Mouse (Mus musculus) heart, embryonic 14.5 days (tissue): Measurements from ENCODE around the gene Pik3r1. TPM values are rescaled to one million over a fixed set of nuclear protein-coding genes. Genes with fewer than 3 reads are reported as not detected.

Source experiments
- ATAC-seq: fragments of 200-750 bp; cut with Nextera tagmentation; 2 replicates; pipeline ENCODE4 v1.8.0; 2017; ENCODE audit warnings: low read depth, moderate TSS enrichment; ENCODE audit not compliant: insufficient number of reproducible peaks, insufficient read depth, low FRiP score
- H3K27ac ChIP-seq, 2 experiments: fragments of 200-500 bp in 1 of 2; fragments of 300-500 bp in 1 of 2; sonication (generic) in 1 of 2; replicated peaks in 1 of 2; 2 replicates each; pipeline ENCODE4 v1.5.1; 2012 to 2014; ENCODE audit warnings: low read depth in 2 of 2, low read length in 2 of 2, control low read depth in 1 of 2, mild to moderate bottlenecking in 1 of 2, mixed read lengths in 1 of 2; ENCODE audit not compliant: control insufficient read depth in 1 of 2, insufficient read depth in 1 of 2
- H3K27me3 ChIP-seq: fragments of 300-500 bp; sonication (generic); 2 replicates; pipeline ENCODE4 v1.6.1; 2014; ENCODE audit warnings: mild to moderate bottlenecking, low read length, control low read depth; ENCODE audit not compliant: control insufficient read depth, insufficient read depth
- H3K36me3 ChIP-seq: fragments of 300-500 bp; sonication (generic); 2 replicates; pipeline ENCODE4 v1.6.1; 2014; ENCODE audit warnings: mild to moderate bottlenecking, control low read depth, low read length, mixed read lengths; ENCODE audit not compliant: control insufficient read depth, insufficient read depth
- H3K4me1 ChIP-seq, 2 experiments: fragments of 200-500 bp in 1 of 2; fragments of 300-500 bp in 1 of 2; sonication (generic) in 1 of 2; 2 replicates each; pipeline ENCODE4 v1.6.1; 2012 to 2014; ENCODE audit warnings: low read length in 2 of 2, control low read depth in 1 of 2, mixed read lengths in 1 of 2; ENCODE audit not compliant: control insufficient read depth in 2 of 2, insufficient read depth in 2 of 2
- H3K4me2 ChIP-seq: fragments of 300-500 bp; sonication (generic); 2 replicates; pipeline ENCODE4 v1.6.1; 2014; ENCODE audit warnings: mild to moderate bottlenecking, low read length
- H3K4me3 ChIP-seq, 2 experiments: fragments of 200-500 bp in 1 of 2; fragments of 300-500 bp in 1 of 2; sonication (generic) in 1 of 2; 2 replicates each; pipeline ENCODE4 v1.5.1; 2012 to 2014; ENCODE audit warnings: low read length in 2 of 2, mild to moderate bottlenecking in 2 of 2, control low read depth in 1 of 2, low read depth in 1 of 2, moderate library complexity in 1 of 2; ENCODE audit not compliant: control insufficient read depth in 1 of 2, insufficient read depth in 1 of 2
- H3K9ac ChIP-seq: fragments of 300-500 bp; sonication (generic); 2 replicates; pipeline ENCODE4 v1.6.1; 2014; ENCODE audit warnings: mild to moderate bottlenecking, low read length
- H3K9me3 ChIP-seq: fragments of 300-500 bp; sonication (generic); 2 replicates; pipeline ENCODE4 v1.6.1; 2016; ENCODE audit warnings: low read length, control low read depth; ENCODE audit not compliant: control insufficient read depth
- WGBS: fragments of 180-500 bp; shearing (Covaris S2); extraction: QIAGEN DNeasy Blood & Tissue Kit; methylation state at CpG from one replicate; pipeline ENCODE4 v1.1.7; 2014; 5-methylcytosine and 5-hydroxymethylcytosine counted together
- polyA plus RNA-seq: library from polyadenylated mRNA; unstranded; fragments of >200 nt; fragmentation: Nextera tagmentation; extraction: Ambion mirVana; gene quantifications from 2 replicates; pipeline ENCODE4 v1.2.1, GENCODE M21; 2014

Gene Pik3r1
- polyA plus RNA-seq, 1 experiment from 2014 or later, result 23.2 TPM

DNA sequence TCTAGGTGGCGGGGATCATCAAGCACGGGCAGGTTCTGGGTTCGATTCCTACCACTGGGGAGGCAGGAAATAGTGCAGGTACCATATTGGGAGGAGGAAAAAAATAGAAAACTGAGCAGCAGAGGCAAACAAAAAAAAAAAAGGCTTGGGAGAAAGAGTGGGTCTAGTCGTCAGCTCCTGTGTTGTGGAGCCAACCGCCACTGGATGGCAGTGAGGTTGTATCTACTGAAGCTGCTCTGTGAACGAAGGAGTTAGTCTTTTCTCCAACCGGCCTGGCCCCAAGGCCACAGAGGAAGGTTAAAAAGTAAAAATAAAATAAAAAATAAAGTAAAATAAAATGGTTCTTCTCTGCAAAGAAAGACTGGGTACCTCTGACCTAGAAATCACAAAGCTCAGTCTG, 39.2 kb downstream of the Pik3r1 start:
- Histone ChIP-seq H3K27ac (no peak overlapping the region), H3K9ac (no peak overlapping the region), H3K27me3 (no peaks in the 10 kb centered on the region), H3K4me2 (no peak overlapping the region), H3K9me3 (no peaks in the 10 kb centered on the region), H3K4me3 (no peak overlapping the region), H3K4me1 (peaks cover 12 to 20% of the 10 kb centered on the region in 2 experiments), H3K36me3 (no peaks in the 10 kb centered on the region)
- 63% methylated on average over 7 of the region's 7 CpGs for WGBS
- no peak for ATAC-seq

DNA sequence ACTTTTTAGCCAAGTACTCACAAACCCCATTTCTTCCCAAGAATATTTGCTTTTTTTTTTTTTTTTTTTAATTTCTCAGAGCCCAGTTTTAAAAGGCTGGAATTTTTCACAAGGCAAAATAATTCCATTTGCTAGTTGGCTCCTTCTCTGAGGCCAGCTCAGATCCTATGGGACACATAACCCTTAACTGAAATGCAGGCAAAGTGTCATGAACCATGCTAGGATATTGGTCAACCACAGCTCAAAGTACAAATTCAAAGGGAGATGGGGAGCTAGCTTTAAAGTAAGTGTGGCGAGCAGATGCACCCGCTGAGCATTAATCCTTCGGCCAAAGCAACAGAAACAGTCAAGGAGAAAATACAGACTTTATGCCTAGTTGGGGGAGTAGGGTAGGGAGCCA, 39.7 kb downstream of the Pik3r1 start:
- Histone ChIP-seq H3K4me1 (peaks cover 12 to 20% of the 10 kb centered on the region in 2 experiments), H3K4me3 (no peak overlapping the region), H3K27ac (no peak overlapping the region), H3K9me3 (no peaks in the 10 kb centered on the region), H3K9ac (no peak overlapping the region), H3K4me2 (no peak overlapping the region), H3K36me3 (no peaks in the 10 kb centered on the region), H3K27me3 (no peaks in the 10 kb centered on the region)
- WGBS, result 91% methylated on average over 3 of the region's 3 CpGs
- ATAC-seq, result no peak

DNA sequence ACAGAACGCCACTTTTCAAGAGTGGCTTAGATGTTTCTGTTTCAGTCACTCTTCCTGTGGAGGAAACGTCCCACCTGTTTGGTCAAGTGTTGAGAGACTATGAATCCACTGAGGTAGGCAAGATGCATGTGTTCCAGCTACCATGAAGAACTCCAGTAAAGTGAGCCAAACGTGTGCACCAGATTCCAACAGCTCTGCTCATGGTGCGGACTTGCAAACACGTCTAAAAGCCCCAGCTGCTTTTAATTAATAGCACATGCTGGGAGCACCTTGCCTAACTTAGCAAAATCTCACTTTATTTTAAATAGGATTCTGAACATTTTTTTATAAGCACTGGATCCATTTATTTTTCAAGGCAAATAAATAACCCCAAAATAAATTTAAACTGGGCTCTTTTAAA, 40.2 kb downstream of the Pik3r1 start:
- Histone ChIP-seq H3K27me3 (no peaks in the 10 kb centered on the region), H3K27ac (no peak overlapping the region), H3K4me2 (no peak overlapping the region), H3K9ac (no peak overlapping the region), H3K36me3 (no peaks in the 10 kb centered on the region), H3K9me3 (no peaks in the 10 kb centered on the region), H3K4me3 (no peak overlapping the region), H3K4me1 (peaks cover 10 to 20% of the 10 kb centered on the region in 2 experiments)
- WGBS, result 79% methylated on average over 5 of the region's 5 CpGs
- no peak for ATAC-seq

GRCm38 (mm10) chr13:101726922-101727321, 41.1 kb downstream of the Pik3r1 start:
- no peaks in the 10 kb centered on the region for H3K9me3 ChIP-seq
- no peak overlapping the region for H3K4me2 ChIP-seq
- H3K36me3 ChIP-seq, result no peaks in the 10 kb centered on the region
- no peak overlapping the region for H3K27ac ChIP-seq
- 78% methylated on average over 3 of the region's 3 CpGs for WGBS
- no peak overlapping the region for H3K4me3 ChIP-seq
- H3K27me3 ChIP-seq, result no peaks in the 10 kb centered on the region
- peaks cover 9 to 18% of the 10 kb centered on the region in 2 experiments for H3K4me1 ChIP-seq
- no peak for ATAC-seq
- H3K9ac ChIP-seq, result no peak overlapping the region

DNA sequence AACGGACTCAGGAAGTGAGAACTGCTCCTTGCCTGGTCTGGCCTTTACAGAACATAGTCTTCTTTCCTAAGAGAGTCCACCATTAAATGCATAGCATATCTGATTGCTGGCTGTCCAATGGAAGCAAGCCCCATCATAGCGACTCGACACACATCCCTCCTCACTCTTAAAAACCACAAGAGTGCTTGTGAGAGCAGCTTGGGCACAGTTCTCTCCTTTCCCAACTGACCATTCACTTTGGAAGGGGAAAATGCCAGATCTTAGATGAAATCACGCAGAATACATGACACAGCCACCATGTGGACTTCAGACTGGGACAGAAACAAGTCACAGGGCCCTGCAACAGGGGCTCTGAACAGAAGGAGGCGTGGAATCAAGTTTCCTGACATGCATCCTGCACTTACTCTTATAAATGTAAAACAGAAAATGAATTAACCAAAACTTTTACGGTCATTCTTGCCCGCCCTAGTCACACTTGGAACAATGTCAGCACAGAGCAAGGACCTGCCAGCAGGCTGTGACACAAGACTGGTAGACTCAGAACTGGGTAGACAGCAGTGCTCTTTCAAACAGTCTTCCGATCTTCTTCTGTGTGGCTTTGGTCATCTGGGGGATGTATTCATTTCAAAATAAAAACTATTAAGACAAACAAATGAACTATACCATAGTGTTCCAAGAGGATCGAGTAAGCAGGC, 46.0 kb downstream of the Pik3r1 start:
- Histone ChIP-seq H3K4me3 (no peak overlapping the region), H3K27ac (no peak overlapping the region), H3K9me3 (no peaks in the 10 kb centered on the region), H3K9ac (no peak overlapping the region), H3K27me3 (no peaks in the 10 kb centered on the region), H3K36me3 (no peaks in the 10 kb centered on the region), H3K4me2 (no peak overlapping the region), H3K4me1 (peaks cover 10 to 28% of the 10 kb centered on the region in 2 experiments)
- no peak for ATAC-seq
- 87% methylated on average over 9 of the region's 9 CpGs for WGBS

GRCm38 (mm10) chr13:101721154-101721553, 46.9 kb downstream of the Pik3r1 start:
- WGBS, result 92% methylated on average over 1 of the region's 2 CpGs
- H3K9me3 ChIP-seq, result no peaks in the 10 kb centered on the region

DNA sequence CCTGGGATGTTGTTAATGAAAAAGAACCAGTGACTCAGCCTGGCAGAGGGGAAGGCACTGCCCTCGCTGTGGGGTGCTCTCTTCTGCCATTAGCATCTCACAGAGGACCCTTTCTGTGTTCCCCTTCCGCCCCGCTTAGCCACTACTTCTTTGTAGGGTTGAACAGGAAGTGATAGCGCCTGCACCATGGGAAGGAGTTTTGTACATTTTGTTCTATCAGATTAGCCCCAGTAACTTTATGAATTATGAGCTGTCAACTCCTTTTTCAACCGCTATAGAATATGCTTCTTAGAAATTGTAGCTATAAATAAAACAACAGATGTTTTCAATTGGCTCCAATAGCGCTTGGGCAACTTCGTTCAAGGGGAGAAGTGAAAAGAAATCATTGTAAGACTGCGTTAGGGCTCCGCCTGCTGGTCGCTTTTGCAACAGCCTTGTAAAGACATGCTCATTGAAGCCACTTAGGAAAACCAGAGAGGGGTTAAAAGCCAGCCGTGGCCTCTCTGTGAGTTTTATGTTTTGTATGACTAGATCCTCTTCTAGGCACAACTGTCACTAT, 48.6 kb downstream of the Pik3r1 start:
- H3K4me1 ChIP-seq, result peaks cover 10 to 29% of the 10 kb centered on the region in 2 experiments
- no peaks in the 10 kb centered on the region for H3K36me3 ChIP-seq
- H3K27ac ChIP-seq, result peak overlapping the region; percentile 45 to 54; a peak in 2 of 4 replicates
- H3K9ac ChIP-seq, result peak overlapping the region; percentile 31; the same call in 1 of the 2 replicates
- 11% methylated on average over 11 of the region's 11 CpGs for WGBS
- H3K27me3 ChIP-seq, result no peaks in the 10 kb centered on the region
- no peaks in the 10 kb centered on the region for H3K9me3 ChIP-seq
- H3K4me2 ChIP-seq, result peak overlapping the region; percentile 64
- peak overlapping the region in 1 of 2 experiments; percentile 19; a peak in 1 of 4 replicates for H3K4me3 ChIP-seq
- no peak for ATAC-seq

More at GRCm38 (mm10) chr13:101721154-101721553, 46.9 kb downstream of the Pik3r1 start:
- Histone ChIP-seq H3K36me3 (no peaks in the 10 kb centered on the region), H3K4me1 (peaks cover 10 to 29% of the 10 kb centered on the region in 2 experiments), H3K4me2 (no peak overlapping the region), H3K9ac (no peak overlapping the region), H3K4me3 (no peak overlapping the region), H3K27ac (no peak overlapping the region), H3K27me3 (no peaks in the 10 kb centered on the region)
- no peak for ATAC-seq
